Mouse (Mus musculus): ENCODE results near the gene Btbd3. TPM values are rescaled to one million over a fixed set of nuclear protein-coding genes. Genes with fewer than 3 reads are reported as not detected.

The Btbd3 gene
- total RNA-seq, 2 experiments from 2014 or later = 198 to 207 TPM

GRCm38 (mm10) chr2:138539655-138540054 is 283.3 kb downstream of the Btbd3 start:
- no peak for DNase-seq

- no peak for DNase-seq
Observed at GRCm38 (mm10) chr2:138548990-138549389, 292.6 kb downstream of the Btbd3 start.

- DNase-seq = peak; percentile 28 to 40
Observed at GRCm38 (mm10) chr2:138551516-138551915, 295.2 kb downstream of the Btbd3 start.

GRCm38 (mm10) chr2:138555106-138555862 is 298.9 kb downstream of the Btbd3 start:
- no peak for DNase-seq

- DNase-seq = no peak
Observed at GRCm38 (mm10) chr2:138585930-138586329, 329.6 kb downstream of the Btbd3 start.

- DNase-seq = peak in 1 of 2 experiments; percentile 11
Observed at GRCm38 (mm10) chr2:138587335-138587734, 331.0 kb downstream of the Btbd3 start.

GRCm38 (mm10) chr2:138587795-138588545 is 331.6 kb downstream of the Btbd3 start:
- peak; percentile 38 to 45 for DNase-seq

- DNase-seq = no peak
Observed at GRCm38 (mm10) chr2:138589105-138589504, 332.7 kb downstream of the Btbd3 start.

- DNase-seq = no peak
Observed at GRCm38 (mm10) chr2:138590307-138590706, 333.9 kb downstream of the Btbd3 start.

- no peak for DNase-seq
Observed at GRCm38 (mm10) chr2:138612361-138612760, 356.0 kb downstream of the Btbd3 start.

- no peak for DNase-seq
Observed at GRCm38 (mm10) chr2:138617501-138617900, 361.1 kb downstream of the Btbd3 start.

Measured in layer of hippocampus, postnatal 36 days (tissue).